Mouse (Mus musculus) erythroid progenitor cell, adult 5-6 weeks (primary cell): ENCODE results near the gene Tead1. TPM values are rescaled to one million over a fixed set of nuclear protein-coding genes. Genes with fewer than 3 reads are reported as not detected.

ENCODE experiments used
- ATAC-seq: replicated peaks from 2 replicates; pipeline ENCODE4 v1.8.0; 2016; ENCODE audit warnings: moderate number of reproducible peaks, mild to moderate bottlenecking, moderate TSS enrichment, inconsistent platforms; ENCODE audit not compliant: poor library complexity, low FRiP score, severe bottlenecking
- total RNA-seq, 2 experiments: library from RNA; stranded (forward) in 1 of 2; stranded (reverse) in 1 of 2; fragments of 150-400 nt in 1 of 2; fragments of 186-747, 209-891 nt in 1 of 2; gene quantifications; 2 replicates each; pipeline versions ENCODE4 v1.2.3 to v1.2.4; 2015 to 2017; ENCODE audit warnings: low replicate concordance in 2 of 2

The Tead1 gene
- total RNA-seq, 2 experiments from 2014 or later, result not detected

GRCm38 (mm10) chr7:112684626-112685561 is 5.8 kb downstream of the Tead1 start:
- ATAC-seq, result no peak

- no peak for ATAC-seq
Observed at GRCm38 (mm10) chr7:112685993-112686392, 6.9 kb downstream of the Tead1 start.

DNA sequence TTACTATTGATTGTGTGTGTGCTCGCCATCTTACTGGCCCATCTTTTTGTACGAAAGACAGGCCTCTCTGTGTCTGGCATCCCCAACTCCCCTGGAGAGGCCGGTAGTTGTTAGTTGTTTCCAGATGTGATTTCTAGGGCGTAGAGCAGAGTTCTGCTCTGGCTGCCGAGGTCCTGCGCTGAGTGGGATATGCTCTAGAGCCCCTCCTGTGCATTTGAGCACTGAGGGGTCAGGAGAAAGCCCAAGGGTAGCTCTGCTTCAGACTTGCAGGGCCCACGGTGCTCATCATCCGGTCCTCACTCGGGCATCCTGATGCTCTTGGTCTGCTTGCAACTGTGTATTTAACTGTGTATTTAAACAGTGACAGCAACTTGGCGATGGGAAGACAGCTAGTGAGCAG is 7.5 kb downstream of the Tead1 start:
- no peak for ATAC-seq

DNA sequence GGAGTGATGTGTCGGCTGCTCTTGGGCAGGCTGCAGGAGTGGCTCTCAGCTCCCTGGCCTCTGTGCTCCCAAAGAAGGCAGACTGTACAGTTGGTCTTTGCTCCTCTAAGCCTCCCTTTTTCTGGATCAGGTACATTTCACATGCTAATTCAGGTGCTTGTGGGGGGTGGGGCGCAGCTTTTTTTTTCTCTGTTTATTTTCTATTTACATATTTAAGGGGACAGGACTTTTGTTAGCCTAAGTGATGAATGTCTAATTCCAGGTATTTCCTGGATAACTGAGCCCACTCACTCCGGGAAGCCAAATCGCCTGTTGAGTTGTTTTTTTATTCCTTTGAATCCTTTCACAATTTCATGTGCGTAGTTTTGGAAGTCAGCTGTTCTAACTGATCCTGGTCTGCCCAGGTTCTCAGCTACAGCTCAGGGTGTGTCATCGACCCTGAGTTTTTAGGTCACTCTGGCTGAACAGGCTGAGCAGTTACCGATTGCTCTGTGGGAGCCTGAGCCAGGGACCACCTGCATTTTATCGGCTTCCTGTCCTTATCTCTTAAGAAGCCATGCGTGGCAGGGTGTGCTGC is 9.4 kb downstream of the Tead1 start:
- no peak for ATAC-seq

DNA sequence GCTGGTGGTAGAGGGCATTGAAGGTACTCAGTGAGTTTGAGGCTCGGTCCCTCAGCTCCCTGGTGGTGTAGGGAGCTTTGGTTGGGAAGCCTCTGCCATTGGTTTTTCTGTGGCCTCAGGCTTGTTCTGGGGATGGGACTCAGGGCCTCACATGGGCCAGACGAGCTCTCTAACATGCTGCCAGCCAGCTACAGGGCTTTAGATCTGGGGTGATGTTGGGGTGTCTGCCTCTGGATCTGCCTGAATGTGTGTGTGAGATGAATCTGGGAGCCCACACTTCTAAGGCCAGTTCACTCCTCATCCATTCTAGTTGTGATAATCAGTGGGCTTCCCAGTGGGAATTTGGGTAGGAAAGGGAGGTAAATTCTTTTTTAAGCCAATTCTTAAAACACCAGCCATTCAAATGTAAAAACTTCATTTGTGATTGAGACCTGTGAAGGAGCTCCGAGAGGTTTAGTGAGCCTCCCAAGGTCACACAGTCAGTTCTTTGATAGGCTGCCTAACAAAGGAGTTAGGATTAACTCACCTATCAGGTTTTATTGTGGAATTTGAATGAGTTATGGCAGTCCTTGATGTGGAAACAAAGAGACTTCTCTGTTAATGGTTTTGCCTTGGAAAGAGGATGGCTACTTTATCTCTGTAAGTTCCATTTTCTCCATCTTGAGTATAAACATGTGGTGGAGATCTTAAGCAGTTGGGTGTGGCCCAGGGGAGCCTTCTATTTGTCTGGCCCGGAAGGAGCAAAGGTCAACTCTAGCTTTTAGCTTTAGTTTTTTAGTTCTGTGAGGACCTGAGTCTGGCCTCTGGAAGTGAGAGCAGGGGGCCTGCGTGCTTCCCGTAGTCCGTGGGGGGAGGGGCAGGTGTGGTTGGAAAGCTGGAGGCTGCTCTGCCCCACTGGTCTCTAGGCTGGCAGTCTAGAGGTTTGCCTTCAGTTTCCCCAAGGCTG is 12.0 kb downstream of the Tead1 start:
- ATAC-seq, result no peak

- no peak for ATAC-seq
Observed at GRCm38 (mm10) chr7:112693566-112693965, 14.4 kb downstream of the Tead1 start.

GRCm38 (mm10) chr7:112696777-112697161 is 17.7 kb downstream of the Tead1 start:
- ATAC-seq, result no peak

- no peak for ATAC-seq
Observed at GRCm38 (mm10) chr7:112697162-112697841, 18.2 kb downstream of the Tead1 start.

- no peak for ATAC-seq
Observed at GRCm38 (mm10) chr7:112700082-112700481, 21.0 kb downstream of the Tead1 start.

DNA sequence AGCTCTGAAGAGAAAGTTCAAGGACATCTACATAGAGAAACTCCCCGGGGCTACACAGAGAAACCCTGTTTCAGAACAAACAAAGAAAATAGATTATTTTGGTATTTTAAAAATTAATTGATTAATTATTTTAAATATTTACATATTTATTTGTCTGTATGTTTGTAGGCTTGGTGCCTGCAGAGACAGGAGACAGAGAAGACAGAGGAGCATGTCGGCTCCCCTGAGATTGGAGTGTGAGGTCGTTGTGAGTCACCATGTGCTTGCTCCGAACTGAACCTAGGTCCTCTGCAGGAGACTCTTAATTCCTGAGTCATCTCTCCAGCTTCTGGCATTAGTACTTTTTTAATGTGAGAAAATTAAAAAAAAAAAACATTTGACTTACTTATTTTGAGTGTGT is 24.2 kb downstream of the Tead1 start:
- ATAC-seq, result no peak

GRCm38 (mm10) chr7:112705870-112706269 is 26.8 kb downstream of the Tead1 start:
- ATAC-seq, result no peak

DNA sequence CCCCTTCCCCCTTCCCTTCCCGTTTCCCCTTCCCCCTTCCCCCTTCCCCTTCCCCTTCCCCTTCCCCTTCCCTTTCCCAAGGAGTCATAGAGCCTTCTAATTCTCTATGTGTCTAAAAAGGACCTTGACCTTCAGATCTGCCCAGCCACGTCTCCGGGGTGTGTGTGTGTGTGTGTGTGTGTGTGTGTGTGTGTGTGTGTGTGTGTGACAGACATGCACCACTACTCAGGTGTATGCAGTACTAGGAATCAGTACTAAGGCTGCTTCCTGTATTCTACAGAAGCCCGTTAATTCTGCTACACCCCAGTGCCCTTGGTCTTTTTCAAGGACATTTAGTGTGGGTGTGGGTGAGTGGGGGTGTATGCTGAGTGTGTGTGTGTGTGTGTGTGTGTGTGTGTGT is 27.6 kb downstream of the Tead1 start:
- no peak for ATAC-seq

- no peak for ATAC-seq
Observed at GRCm38 (mm10) chr7:112710409-112711107, 31.4 kb downstream of the Tead1 start.

- no peak for ATAC-seq
Observed at GRCm38 (mm10) chr7:112711977-112712376, 32.9 kb downstream of the Tead1 start.

DNA sequence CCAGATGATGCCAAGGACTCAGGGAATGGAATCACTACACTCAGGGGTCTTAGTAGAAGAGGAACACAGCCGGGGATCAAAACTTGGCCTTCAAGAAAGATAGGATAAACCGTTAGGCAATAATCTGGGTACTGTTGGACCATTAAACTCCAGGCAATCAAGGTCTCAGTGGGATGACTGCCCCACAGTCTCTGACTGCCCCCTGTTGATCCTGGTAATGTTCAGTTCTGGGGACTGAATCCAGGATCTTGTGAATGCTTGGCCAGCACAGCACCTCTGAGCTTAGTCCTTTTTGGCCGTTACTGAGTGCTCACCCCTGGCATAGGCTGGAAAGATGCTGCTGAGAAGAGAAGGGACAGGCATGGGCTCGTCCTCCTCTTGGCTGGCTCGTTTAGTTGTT is 34.4 kb downstream of the Tead1 start:
- ATAC-seq, result no peak

DNA sequence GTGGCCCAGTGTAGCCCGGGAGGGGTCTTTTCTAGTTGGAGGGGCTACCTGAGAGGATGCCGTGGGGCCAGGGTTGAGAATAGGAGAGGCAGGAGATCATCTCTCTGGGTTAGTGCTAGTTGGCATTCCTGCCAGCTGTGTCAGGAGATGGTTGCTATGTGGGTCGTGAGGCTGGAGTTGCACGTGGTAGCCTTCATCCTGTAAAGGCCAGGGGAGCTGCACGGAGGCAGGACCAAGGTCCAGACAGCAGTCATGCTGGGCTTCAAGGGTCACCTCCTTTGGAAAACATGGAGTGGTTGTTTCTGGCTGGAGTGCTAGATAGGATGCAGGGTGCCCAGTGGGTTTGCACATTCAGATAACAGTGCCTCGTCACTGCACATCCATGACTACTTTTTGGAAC is 35.7 kb downstream of the Tead1 start:
- ATAC-seq, result no peak

GRCm38 (mm10) chr7:112716701-112717100 is 37.6 kb downstream of the Tead1 start:
- ATAC-seq, result no peak

GRCm38 (mm10) chr7:112717676-112718075 is 38.6 kb downstream of the Tead1 start:
- ATAC-seq, result no peak
